Mouse (Mus musculus) small intestine, adult 2 months (tissue): ENCODE results near the gene Syt15. TPM values are rescaled to one million over a fixed set of nuclear protein-coding genes. Genes with fewer than 3 reads are reported as not detected.

ENCODE experiments used
- H3K27ac ChIP-seq: fragments of 200-500 bp; 2 replicates; pipeline ENCODE4 v1.5.1; 2012; ENCODE audit warnings: low read depth, low read length, control low read depth, inconsistent platforms; ENCODE audit not compliant: insufficient read depth
- H3K27me3 ChIP-seq: fragments of 200-500 bp; 2 replicates; pipeline ENCODE4 v1.6.1; 2012; ENCODE audit warnings: mild to moderate bottlenecking, moderate library complexity, low read length, inconsistent platforms; ENCODE audit not compliant: control insufficient read depth, insufficient read depth
- H3K36me3 ChIP-seq: fragments of 200-500 bp; 2 replicates; pipeline ENCODE4 v1.6.1; 2012; ENCODE audit warnings: mild to moderate bottlenecking, low read length, control low read depth, inconsistent platforms; ENCODE audit not compliant: control insufficient read depth, insufficient read depth
- H3K4me1 ChIP-seq: fragments of 200-500 bp; 2 replicates; pipeline ENCODE4 v1.6.1; 2012; ENCODE audit warnings: low read length, inconsistent platforms, mixed read lengths; ENCODE audit not compliant: control insufficient read depth, insufficient read depth, insufficient read length
- H3K4me3 ChIP-seq: fragments of 200-500 bp; 2 replicates; pipeline ENCODE4 v1.5.1; 2012; ENCODE audit warnings: low read depth, mild to moderate bottlenecking, control low read depth, inconsistent platforms, low read length, moderate library complexity
- CTCF ChIP-seq: fragments of 200-500 bp; IDR thresholded peaks from 2 replicates; pipeline ENCODE4 v1.5.1; 2012; ENCODE audit warnings: low read depth, mild to moderate bottlenecking, control low read depth, inconsistent platforms, low read length, moderate library complexity, mixed read lengths; ENCODE audit not compliant: insufficient replicate concordance, insufficient read length; ENCODE audit errors: extremely low read depth
- POLR2A ChIP-seq: fragments of 200-500 bp; IDR thresholded peaks from 2 replicates; pipeline ENCODE4 v1.6.1; 2012; ENCODE audit warnings: low read depth, mild to moderate bottlenecking, control low read depth, inconsistent platforms, low read length, moderate library complexity
- WGBS: fragments of 180-500 bp; shearing (Covaris S2); methylation state at CpG from one replicate; pipeline ENCODE4 v1.1.7; 2018; 5-methylcytosine and 5-hydroxymethylcytosine counted together
- polyA plus RNA-seq: library from polyadenylated mRNA; depleted of rRNA; stranded (reverse); fragments of >200 nt; gene quantifications from 2 replicates; pipeline ENCODE4 v1.2.3, GENCODE M21; 2012; rRNA removed

Syt15 gene
- polyA plus RNA-seq: 3.1 and 3.2 TPM in 2 replicates

GRCm38 (mm10) chr14:34219295-34219694 is at the start of gene Syt15:
TSS of gene Syt15 (plus strand) at chr14:34219595.
- Histone ChIP-seq H3K27me3 (peaks cover 11% of the 10 kb centered on the region; the same call in 1 of the 2 replicates), H3K27ac (no peak within 1 kb of the TSS), H3K4me1 (no peaks in the 10 kb centered on the region; the same call in 1 of the 2 replicates), H3K36me3 (no peaks in the 10 kb centered on the region), H3K4me3 (peak within 1 kb of the TSS; percentile 21)
- TF ChIP-seq POLR2A: no peak
- TF ChIP-seq CTCF: no peak
- whole genome bisulfite sequencing: 54% methylated on average over 6 of the region's 6 CpGs

- Histone ChIP-seq H3K27ac (no peak overlapping the region), H3K36me3 (no peaks in the 10 kb centered on the region), H3K4me3 (no peak overlapping the region), H3K4me1 (no peaks in the 10 kb centered on the region), H3K27me3 (no peaks in the 10 kb centered on the region)
- TF ChIP-seq CTCF (no peak), POLR2A (no peak)
- WGBS: 76% methylated on average over 3 of the region's 3 CpGs
Measured at GRCm38 (mm10) chr14:34171107-34171506, 48.3 kb upstream of the Syt15 start.

GRCm38 (mm10) chr14:34179351-34179750 is 40.0 kb upstream of the Syt15 start:
- no peak overlapping the region for H3K27ac ChIP-seq
- H3K36me3 ChIP-seq: no peaks in the 10 kb centered on the region
- no peaks in the 10 kb centered on the region for H3K27me3 ChIP-seq
- H3K4me1 ChIP-seq: no peaks in the 10 kb centered on the region
- no peak overlapping the region for H3K4me3 ChIP-seq
- WGBS: 85% methylated on average over 3 of the region's 3 CpGs
- no peak for TF ChIP-seq POLR2A
- TF ChIP-seq CTCF: no peak

- H3K27ac ChIP-seq: no peak overlapping the region
- 94% methylated on average over 1 of the region's 1 CpGs for WGBS
- no peaks in the 10 kb centered on the region for H3K27me3 ChIP-seq
- no peak overlapping the region for H3K4me3 ChIP-seq
- no peaks in the 10 kb centered on the region for H3K4me1 ChIP-seq
- no peak for TF ChIP-seq POLR2A
- TF ChIP-seq CTCF: no peak
- no peaks in the 10 kb centered on the region for H3K36me3 ChIP-seq
Measured at GRCm38 (mm10) chr14:34183101-34183500, 36.3 kb upstream of the Syt15 start.

GRCm38 (mm10) chr14:34188629-34189028 is 30.8 kb upstream of the Syt15 start:
- no peaks in the 10 kb centered on the region for H3K36me3 ChIP-seq
- H3K27me3 ChIP-seq: no peaks in the 10 kb centered on the region
- no peak overlapping the region for H3K4me3 ChIP-seq
- H3K4me1 ChIP-seq: no peaks in the 10 kb centered on the region
- H3K27ac ChIP-seq: no peak overlapping the region
- TF ChIP-seq CTCF (peak; percentile 63; the same call in 1 of the 2 replicates), POLR2A (no peak)
- 72% methylated on average over 5 of the region's 5 CpGs for WGBS

GRCm38 (mm10) chr14:34190361-34190760 is 29.0 kb upstream of the Syt15 start:
- no peaks in the 10 kb centered on the region for H3K27me3 ChIP-seq
- H3K27ac ChIP-seq: no peak overlapping the region
- no peaks in the 10 kb centered on the region for H3K4me1 ChIP-seq
- H3K36me3 ChIP-seq: no peaks in the 10 kb centered on the region
- TF ChIP-seq CTCF: no peak
- no peak for TF ChIP-seq POLR2A
- no peak overlapping the region for H3K4me3 ChIP-seq
- 68% methylated on average over 7 of the region's 7 CpGs for WGBS

GRCm38 (mm10) chr14:34193879-34194278 is 25.5 kb upstream of the Syt15 start:
- Histone ChIP-seq H3K27me3 (no peaks in the 10 kb centered on the region), H3K4me1 (no peaks in the 10 kb centered on the region), H3K36me3 (no peaks in the 10 kb centered on the region), H3K4me3 (no peak overlapping the region), H3K27ac (no peak overlapping the region)
- 80% methylated on average over 4 of the region's 4 CpGs for WGBS
- TF ChIP-seq POLR2A: no peak
- no peak for TF ChIP-seq CTCF
